Mouse (Mus musculus) neural tube, embryonic 11.5 days (tissue): ENCODE measurements around the gene Sertad3. TPM values are rescaled to one million over a fixed set of nuclear protein-coding genes. Genes with fewer than 3 reads are reported as not detected.

Source experiments
- ATAC-seq: fragments of 200-750 bp; cut with Nextera tagmentation; 2 replicates; pipeline ENCODE4 v1.8.0; 2017; ENCODE audit warnings: moderate number of reproducible peaks, mild to moderate bottlenecking, moderate TSS enrichment, moderate library complexity; ENCODE audit not compliant: insufficient read depth, low FRiP score, low TSS enrichment
- DNase-seq: peaks from one replicate; pipeline ENCODE4 v3.0.0-alpha.2; 2015; ENCODE audit warnings: low spot score
- H3K27ac ChIP-seq: fragments of 300-500 bp; sonication (generic); 2 replicates; pipeline ENCODE4 v1.5.1; 2014; ENCODE audit warnings: low read depth, mild to moderate bottlenecking, low read length
- H3K27me3 ChIP-seq: fragments of 300-500 bp; sonication (generic); 2 replicates; pipeline ENCODE4 v1.6.1; 2014; ENCODE audit warnings: mild to moderate bottlenecking, low read length, mixed read lengths; ENCODE audit not compliant: control insufficient read depth, insufficient read depth
- H3K36me3 ChIP-seq: fragments of 300-500 bp; sonication (generic); 2 replicates; pipeline ENCODE4 v1.6.1; 2014; ENCODE audit warnings: mild to moderate bottlenecking, low read length, moderate library complexity, mixed read lengths; ENCODE audit not compliant: control insufficient read depth, insufficient read depth
- H3K4me1 ChIP-seq: fragments of 300-500 bp; sonication (generic); 2 replicates; pipeline ENCODE4 v1.6.1; 2014; ENCODE audit warnings: low read length, mixed read lengths; ENCODE audit not compliant: control insufficient read depth, insufficient read depth
- H3K4me2 ChIP-seq: fragments of 300-500 bp; sonication (generic); 2 replicates; pipeline ENCODE4 v1.6.1; 2014; ENCODE audit warnings: low read depth, mild to moderate bottlenecking, moderate library complexity
- H3K4me3 ChIP-seq: fragments of 300-500 bp; sonication (generic); 2 replicates; pipeline ENCODE4 v1.5.1; 2014; ENCODE audit warnings: low read depth, low read length
- H3K9ac ChIP-seq: fragments of 300-500 bp; sonication (generic); 2 replicates; pipeline ENCODE4 v1.6.1; 2014; ENCODE audit warnings: mild to moderate bottlenecking, low read length
- H3K9me3 ChIP-seq: fragments of 300-500 bp; sonication (generic); 2 replicates; pipeline ENCODE4 v1.6.1; 2016; ENCODE audit warnings: low read length; ENCODE audit not compliant: control insufficient read depth
- WGBS: fragments of 180-500 bp; shearing (Covaris S2); extraction: QIAGEN DNeasy Blood & Tissue Kit; methylation state at CpG from one replicate; pipeline ENCODE4 v1.1.7; 2014; 5-methylcytosine and 5-hydroxymethylcytosine counted together
- polyA plus RNA-seq: library from polyadenylated mRNA; unstranded; fragments of >200 nt; fragmentation: Nextera tagmentation; extraction: Ambion mirVana; gene quantifications from 2 replicates; pipeline ENCODE4 v1.2.1, GENCODE M21; 2014

Sertad3 gene
- polyA plus RNA-seq, 1 experiment from 2014 or later = 24.0 TPM

DNA sequence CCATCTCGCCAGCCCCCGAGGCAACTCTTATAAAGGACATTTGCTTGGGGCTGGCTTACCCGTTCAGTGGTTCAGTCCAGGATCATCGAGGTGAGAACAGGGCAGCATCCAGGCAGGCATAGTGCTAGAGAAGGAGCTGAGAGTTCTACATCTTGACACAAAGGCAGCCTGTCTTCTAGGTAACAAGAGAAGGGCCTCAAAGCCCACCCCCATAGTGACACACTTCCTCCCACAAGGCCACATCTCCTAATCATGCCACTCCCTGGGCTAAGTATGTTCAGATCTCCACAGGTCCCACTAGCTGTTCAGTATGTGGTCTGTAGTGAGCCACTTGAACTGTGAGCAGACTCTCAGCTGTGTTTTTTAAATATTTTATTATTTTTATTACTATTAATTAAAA, 10.3 kb downstream of the Sertad3 start:
- DNase-seq (no peak), ATAC-seq (no peak)
- H3K9ac ChIP-seq = no peak overlapping the region
- H3K4me1 ChIP-seq = 0 out of 2 replicates have a peak, but pooled peaks cover 4% of the 10 kb centered on the region
- 92% methylated on average over 4 of the region's 4 CpGs for WGBS
- H3K9me3 ChIP-seq = no peaks in the 10 kb centered on the region
- no peak overlapping the region for H3K27ac ChIP-seq
- H3K36me3 ChIP-seq = no peaks in the 10 kb centered on the region
- H3K27me3 ChIP-seq = no peaks in the 10 kb centered on the region
- H3K4me3 ChIP-seq = no peak overlapping the region
- no peak overlapping the region for H3K4me2 ChIP-seq

GRCm38 (mm10) chr7:27486102-27486769, 12.7 kb downstream of the Sertad3 start:
- Histone ChIP-seq H3K9me3 (no peaks in the 10 kb centered on the region), H3K4me1 (peaks cover 8% of the 10 kb centered on the region; the same call in 1 of the 2 replicates), H3K27me3 (no peaks in the 10 kb centered on the region), H3K4me3 (peak overlapping the region; percentile 66), H3K9ac (no peak overlapping the region), H3K36me3 (no peaks in the 10 kb centered on the region), H3K27ac (no peak overlapping the region), H3K4me2 (peak overlapping the region; percentile 41)
- 6% methylated on average over 13 of the region's 13 CpGs for WGBS
- no peak for DNase-seq
- ATAC-seq = peak; percentile 5; the same call in 1 of the 2 replicates

- Histone ChIP-seq H3K36me3 (no peaks in the 10 kb centered on the region), H3K27ac (peak within 1 kb of the TSS; percentile 71), H3K4me1 (peaks cover 4% of the 10 kb centered on the region; the same call in 1 of the 2 replicates), H3K9me3 (no peaks in the 10 kb centered on the region), H3K4me3 (peak within 1 kb of the TSS; percentile 66), H3K9ac (peak within 1 kb of the TSS; percentile 74), H3K4me2 (peak within 1 kb of the TSS; percentile 41), H3K27me3 (no peaks in the 10 kb centered on the region)
- WGBS = under 1% methylated on average over 78 of the region's 80 CpGs
- DNase-seq = peak; percentile 100
- ATAC-seq = peak; percentile 96
Measured at GRCm38 (mm10) chr7:27486770-27487697, 13.5 kb downstream of the Sertad3 start, which contains the start of gene Sertad1. Sertad1 (plus strand) TSS chr7:27486910.

DNA sequence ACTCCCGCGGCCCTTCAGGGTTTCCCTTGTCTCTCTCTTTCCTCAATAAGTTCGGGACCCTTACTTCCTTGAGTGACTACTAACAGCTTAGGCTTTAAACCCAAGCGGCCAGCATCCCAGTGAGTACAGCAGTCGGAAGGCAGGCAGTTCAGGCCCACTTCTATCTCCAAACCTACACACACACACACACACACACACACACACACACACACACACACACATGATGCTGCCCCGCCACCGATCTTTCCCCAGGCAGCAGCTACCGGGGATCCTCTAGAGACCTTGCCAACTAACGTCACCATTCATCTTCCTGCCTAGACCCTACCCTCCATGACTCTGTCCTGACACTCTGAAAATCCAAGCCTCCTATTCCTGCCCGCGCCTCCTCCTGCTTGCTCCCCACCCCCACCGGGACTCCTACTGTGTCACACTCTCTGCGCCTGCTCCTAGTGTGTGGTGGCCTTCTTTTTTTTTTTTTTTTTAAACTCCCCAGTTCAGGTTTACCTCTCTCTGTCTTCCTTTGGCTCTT, 14.2 kb downstream of the Sertad3 start:
- Histone ChIP-seq H3K27me3 (no peaks in the 10 kb centered on the region), H3K4me3 (peak overlapping the region; percentile 66), H3K27ac (peak overlapping the region; percentile 71; the same call in 1 of the 2 replicates), H3K9me3 (no peaks in the 10 kb centered on the region), H3K4me2 (peak overlapping the region; percentile 41), H3K36me3 (no peaks in the 10 kb centered on the region), H3K4me1 (peaks cover 4% of the 10 kb centered on the region; the same call in 1 of the 2 replicates), H3K9ac (peak overlapping the region; percentile 74)
- DNase-seq (no peak), ATAC-seq (no peak)
- WGBS = 1% methylated on average over 13 of the region's 13 CpGs

- Histone ChIP-seq H3K27me3 (no peaks in the 10 kb centered on the region), H3K4me3 (no peak overlapping the region), H3K27ac (no peak overlapping the region), H3K4me2 (no peak overlapping the region), H3K9ac (no peak overlapping the region), H3K4me1 (peaks cover 4% of the 10 kb centered on the region; the same call in 1 of the 2 replicates), H3K9me3 (no peaks in the 10 kb centered on the region), H3K36me3 (no peaks in the 10 kb centered on the region)
- DNase-seq (no peak), ATAC-seq (no peak)
- 93% methylated on average over 25 of the region's 25 CpGs for WGBS
Measured at GRCm38 (mm10) chr7:27489270-27489869, 15.8 kb downstream of the Sertad3 start.

- H3K27me3 ChIP-seq = no peaks in the 10 kb centered on the region
- peak overlapping the region; percentile 61 for H3K9ac ChIP-seq
- 43% methylated on average over 4 of the region's 4 CpGs for WGBS
- H3K4me3 ChIP-seq = peak overlapping the region; percentile 33
- no peaks in the 10 kb centered on the region for H3K9me3 ChIP-seq
- DNase-seq = no peak
- H3K4me2 ChIP-seq = peak overlapping the region; percentile 66
- H3K27ac ChIP-seq = 0 out of 2 replicates have a peak overlapping the region, but pooled peaks have one; percentile 24
- peaks cover 4% of the 10 kb centered on the region; the same call in 1 of the 2 replicates for H3K4me1 ChIP-seq
- no peaks in the 10 kb centered on the region for H3K36me3 ChIP-seq
- no peak for ATAC-seq
Measured at GRCm38 (mm10) chr7:27490227-27490542, 16.6 kb downstream of the Sertad3 start.

DNA sequence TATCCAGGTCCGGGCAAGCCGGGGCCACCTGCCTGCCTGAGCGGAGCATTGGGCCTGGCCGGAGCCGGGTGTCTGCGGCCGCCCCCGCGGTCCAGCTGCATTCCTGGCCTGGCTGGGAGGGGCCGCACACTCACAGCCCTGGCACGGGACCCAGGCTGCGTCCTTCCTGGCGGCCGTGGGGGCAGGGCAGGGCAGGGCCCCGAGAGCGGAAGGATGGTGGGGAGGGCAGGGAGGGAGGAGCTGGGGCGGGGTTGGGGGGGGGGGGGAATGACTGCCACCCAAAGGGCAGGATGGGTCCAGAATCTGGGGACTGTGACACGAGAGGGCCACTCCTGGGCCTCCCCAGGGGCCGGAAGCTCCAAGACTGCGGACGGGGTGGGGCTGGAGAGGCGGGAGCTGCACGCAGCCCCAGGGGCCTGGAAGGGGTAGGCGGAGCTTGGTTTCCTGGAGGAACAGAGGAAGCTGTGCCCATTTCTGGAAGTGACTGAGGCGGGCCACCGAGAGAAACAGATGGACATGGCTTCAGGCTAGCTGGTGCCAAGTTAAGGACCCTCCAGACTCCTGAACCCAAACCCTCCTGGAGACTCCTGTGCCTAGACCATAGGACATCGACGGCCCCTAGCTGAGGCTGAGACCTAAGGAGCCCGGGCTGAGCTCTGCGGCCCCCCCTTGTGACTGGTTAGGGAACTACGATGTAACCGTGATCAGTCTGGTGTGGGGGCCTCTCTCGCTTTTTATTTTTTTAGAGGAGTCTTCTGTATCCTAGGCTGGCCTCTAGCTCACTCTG, 17.2 kb downstream of the Sertad3 start:
- Histone ChIP-seq H3K4me2 (peak overlapping the region; percentile 66), H3K36me3 (no peaks in the 10 kb centered on the region), H3K27ac (0 out of 2 replicates have a peak overlapping the region, but pooled peaks have one; percentile 24), H3K4me1 (peaks cover 4% of the 10 kb centered on the region; the same call in 1 of the 2 replicates), H3K27me3 (no peaks in the 10 kb centered on the region), H3K9me3 (no peaks in the 10 kb centered on the region), H3K4me3 (peak overlapping the region; percentile 33), H3K9ac (peak overlapping the region; percentile 61)
- DNase-seq = peak; percentile 78
- WGBS = 2% methylated on average over 31 of the region's 33 CpGs
- ATAC-seq = peak; percentile 17; the same call in 1 of the 2 replicates
